Mouse (Mus musculus): ENCODE measurements around the gene Arhgap22.

The Arhgap22 gene

DNA sequence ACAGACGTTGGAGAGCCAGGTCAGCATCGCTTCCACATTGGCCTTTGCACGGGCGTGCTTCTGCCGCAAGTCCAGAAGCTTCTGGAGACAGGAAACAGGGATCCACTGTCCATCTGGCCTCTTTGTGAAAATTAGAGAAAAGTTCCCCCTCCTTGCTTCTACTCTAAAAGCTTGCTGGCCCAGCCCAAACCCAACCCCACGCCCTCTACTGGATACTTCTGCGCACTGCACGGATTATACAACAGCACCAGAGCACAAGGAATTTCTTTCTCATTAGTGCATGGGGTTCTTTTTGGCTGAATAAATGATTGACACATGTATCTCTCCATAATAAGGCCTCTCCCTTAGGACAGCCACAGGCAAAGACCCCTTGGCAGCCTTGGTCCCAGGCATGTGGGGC is 32.6 kb downstream of the Arhgap22 start:
- ChIA-PET CTCF (interaction anchor here (0.6 to 2.3 kb wide), 18 partner anchors 8 to 715 kb away, joined by 3 to 13 read pairs (median 3); partner anchors contain the start of gene Arhgap22 (in 3 of the 4)), POLR2A (interaction anchor here in 2 of 4 experiments (1.3 to 1.7 kb wide), 2 partner anchors 32 to 33 kb away, joined by 3 to 4 read pairs; partner anchors contain the start of gene Arhgap22 (in 2 of the 2))

DNA sequence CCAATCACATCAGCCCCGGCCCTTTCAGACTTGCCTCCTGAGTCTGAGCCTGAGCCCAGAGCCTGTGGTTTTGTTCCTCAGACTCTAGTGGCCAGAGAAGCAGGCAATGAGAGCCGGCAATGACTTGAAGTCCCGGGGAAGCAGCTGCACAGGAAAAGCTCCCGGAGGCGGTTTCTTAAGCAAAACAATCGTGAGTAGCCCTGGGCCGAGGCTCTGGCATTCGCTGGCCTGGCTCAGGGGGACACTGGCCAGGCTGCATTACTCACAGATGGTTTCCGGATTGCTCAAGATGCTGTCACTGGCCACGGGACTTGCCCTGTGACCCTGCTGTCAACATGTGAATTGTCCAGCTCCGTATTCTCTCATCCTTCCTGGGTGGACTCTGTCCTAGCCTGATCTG is 33.8 kb downstream of the Arhgap22 start:
- POLR2A ChIA-PET: interaction anchor here (0.6 to 1.7 kb wide), 6 partner anchors 10 to 1041 kb away, joined by 3 to 4 read pairs (median 3); partner anchors contain the start of gene Arhgap22 (in 2 of the 4)
- CTCF ChIA-PET: interaction anchor here (0.6 to 2.3 kb wide), 10 partner anchors 18 to 716 kb away, joined by 3 to 13 read pairs (median 3); partner anchors contain the start of gene Arhgap22 (in 3 of the 4)

GRCm38 (mm10) chr14:33248741-33249140 is 34.9 kb downstream of the Arhgap22 start:
- POLR2A ChIA-PET: no interaction called here
- CTCF ChIA-PET: no interaction called here

DNA sequence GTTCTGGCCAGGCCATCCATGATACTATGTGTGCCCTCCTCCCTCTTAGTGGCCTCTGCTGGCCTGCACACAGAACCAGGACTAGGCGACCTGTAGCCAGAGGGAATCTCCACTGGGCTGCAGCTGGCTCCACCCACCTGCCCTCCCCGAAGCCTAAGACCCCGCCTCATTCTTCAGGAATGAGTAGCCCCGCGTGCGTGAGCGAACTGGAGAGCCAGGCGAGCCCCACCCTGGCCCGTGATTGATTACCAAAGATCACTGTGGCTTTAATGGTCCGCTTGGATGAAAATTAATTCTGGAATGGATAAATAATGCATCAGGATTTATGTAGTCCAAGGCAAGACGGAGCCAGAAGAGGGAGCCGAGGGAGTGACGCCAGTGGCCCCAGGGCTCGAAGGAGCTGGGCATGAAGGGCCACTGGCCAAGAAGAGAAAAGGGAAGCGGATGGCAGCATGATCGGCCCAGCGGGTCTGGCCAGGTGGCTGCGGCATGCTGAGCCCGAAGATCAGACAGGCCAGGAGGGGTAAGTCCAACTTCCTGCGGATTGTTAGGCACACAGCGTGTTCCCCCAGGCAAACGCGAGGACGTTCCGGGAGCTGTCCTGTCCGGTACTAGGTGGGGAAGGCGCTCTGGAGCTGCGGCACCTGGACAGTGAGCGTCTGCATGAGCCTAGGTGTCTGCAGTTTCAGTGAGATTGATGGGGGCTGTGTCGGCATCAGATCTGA is 36.6 kb downstream of the Arhgap22 start:
- ChIA-PET POLR2A (interaction anchor here in 1 of 4 experiments (0.8 to 1.3 kb wide), 2 partner anchors 15 to 35 kb away, joined by 3 read pairs; no protein-coding TSS in a partner anchor), CTCF (interaction anchor here (0.7 to 1.7 kb wide), 7 partner anchors 16 to 53 kb away, joined by 3 to 6 read pairs (median 3); partner anchors contain the start of gene Arhgap22 (in 1 of the 4))

GRCm38 (mm10) chr14:33250956-33251745 is 37.3 kb downstream of the Arhgap22 start:
- ChIA-PET POLR2A (interaction anchor here in 1 of 4 experiments (0.8 to 1.3 kb wide), 2 partner anchors 14 to 36 kb away, joined by 3 read pairs; no protein-coding TSS in a partner anchor), CTCF (interaction anchor here (0.9 to 1.7 kb wide), 6 partner anchors 15 to 53 kb away, joined by 3 to 6 read pairs (median 3); partner anchors contain the start of gene Arhgap22 (in 1 of the 4))

DNA sequence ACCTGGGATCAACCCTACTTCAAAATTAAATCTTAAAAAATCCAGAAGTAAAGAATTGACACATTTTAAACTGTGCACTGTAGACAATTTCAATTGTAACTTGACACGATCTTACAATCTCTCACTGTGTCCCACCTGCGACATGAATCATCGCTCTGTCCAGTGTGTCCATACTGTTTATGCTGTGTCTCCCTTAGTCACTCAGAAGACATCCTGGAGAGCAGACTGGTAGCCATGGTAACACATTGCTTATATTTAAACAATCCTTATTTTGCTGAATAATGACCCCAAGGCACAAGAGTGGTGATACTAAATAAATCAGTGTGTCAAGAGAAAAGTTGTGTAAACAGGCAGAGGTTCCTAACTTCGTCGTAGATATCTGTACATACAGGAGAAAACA is 44.4 kb downstream of the Arhgap22 start:
- ChIA-PET CTCF (interaction anchor here in 2 of 4 experiments (0.6 to 1.1 kb wide), 2 partner anchors 12 to 251 kb away, joined by 3 to 12 read pairs; no protein-coding TSS in a partner anchor), POLR2A (no interaction called here)

- ChIA-PET CTCF (interaction anchor here in 1 of 4 experiments (0.6 kb wide), 1 partner anchor 53 kb away, joined by 5 read pairs; no protein-coding TSS in a partner anchor), POLR2A (interaction anchor here in 1 of 4 experiments (0.6 kb wide), 1 partner anchor 18 kb away, joined by 5 read pairs; no protein-coding TSS in a partner anchor)
Observed at GRCm38 (mm10) chr14:33260131-33260530, 46.3 kb downstream of the Arhgap22 start.

- POLR2A ChIA-PET: interaction anchor here in 1 of 4 experiments (0.8 kb wide), 1 partner anchor 14 kb away, joined by 3 read pairs; no protein-coding TSS in a partner anchor
Observed at GRCm38 (mm10) chr14:33264795-33265194, 51.0 kb downstream of the Arhgap22 start.

GRCm38 (mm10) chr14:33276240-33276639 is 62.4 kb downstream of the Arhgap22 start:
- ChIA-PET POLR2A (no interaction called here), CTCF (interaction anchor here in 1 of 4 experiments (1.0 to 1.2 kb wide), 2 partner anchors 12 to 61 kb away, joined by 3 read pairs; no protein-coding TSS in a partner anchor)

More at GRCm38 (mm10) chr14:33264795-33265194, 51.0 kb downstream of the Arhgap22 start:
- CTCF ChIA-PET: no interaction called here

GRCm38 (mm10) chr14:33278374-33278773 is 64.5 kb downstream of the Arhgap22 start:
- CTCF ChIA-PET: no interaction called here
- POLR2A ChIA-PET: interaction anchor here in 1 of 4 experiments (0.6 kb wide), 1 partner anchor 18 kb away, joined by 5 read pairs; no protein-coding TSS in a partner anchor

DNA sequence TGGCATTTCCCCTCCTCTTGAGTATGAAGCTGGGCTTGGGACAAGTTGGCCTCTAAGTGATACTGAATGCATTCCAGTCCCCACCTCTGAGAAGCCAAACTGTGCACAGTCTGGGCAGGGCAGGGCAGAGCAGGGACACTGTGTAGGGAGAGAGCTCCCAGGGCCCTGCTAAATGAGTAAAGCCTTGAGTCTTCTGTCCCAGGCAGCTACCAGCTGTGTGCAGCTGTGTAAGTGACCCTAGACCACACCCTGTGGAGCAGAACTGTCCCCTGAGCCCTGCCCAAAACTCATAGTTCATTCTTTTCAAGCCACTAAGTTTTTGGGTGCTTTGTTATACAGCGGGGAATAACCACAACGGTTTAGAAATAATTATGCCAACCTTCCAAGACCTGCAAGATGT is 67.1 kb downstream of the Arhgap22 start:
- POLR2A ChIA-PET: no interaction called here
- CTCF ChIA-PET: interaction anchor here in 2 of 4 experiments (0.6 to 1.4 kb wide), 2 partner anchors 23 to 146 kb away, joined by 3 to 4 read pairs; no protein-coding TSS in a partner anchor

GRCm38 (mm10) chr14:33282447-33282846 is 68.6 kb downstream of the Arhgap22 start:
- ChIA-PET CTCF (interaction anchor here in 3 of 4 experiments (1.2 to 2.5 kb wide), 5 partner anchors 21 to 136 kb away, joined by 3 to 9 read pairs (median 3); partner anchors contain the start of gene Arhgap22 (in 1 of the 3)), POLR2A (no interaction called here)

DNA sequence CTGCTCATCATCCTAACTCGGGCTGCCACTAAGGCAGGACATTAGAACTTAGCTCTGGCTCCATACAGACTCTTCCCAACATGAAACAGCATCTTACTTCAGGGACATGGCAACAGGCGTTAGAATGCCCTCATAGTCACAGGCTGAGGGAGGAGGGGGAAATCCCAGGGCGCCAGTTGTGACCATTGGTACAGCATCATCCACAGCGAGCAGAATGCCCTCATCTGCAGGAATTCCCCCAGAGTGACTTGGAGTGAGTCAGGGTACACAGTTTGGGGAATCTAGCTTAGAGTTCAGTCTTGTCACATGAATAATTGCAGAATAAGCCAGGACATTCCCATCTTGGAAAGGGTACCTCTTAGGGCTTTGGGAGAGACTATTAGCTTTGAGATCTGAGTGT is 74.1 kb downstream of the Arhgap22 start:
- POLR2A ChIA-PET: interaction anchor here in 1 of 4 experiments (0.8 kb wide), 1 partner anchor 40 kb away, joined by 3 read pairs; no protein-coding TSS in a partner anchor
- CTCF ChIA-PET: interaction anchor here in 1 of 4 experiments (0.9 kb wide), 1 partner anchor 11 kb away, joined by 3 read pairs; no protein-coding TSS in a partner anchor

DNA sequence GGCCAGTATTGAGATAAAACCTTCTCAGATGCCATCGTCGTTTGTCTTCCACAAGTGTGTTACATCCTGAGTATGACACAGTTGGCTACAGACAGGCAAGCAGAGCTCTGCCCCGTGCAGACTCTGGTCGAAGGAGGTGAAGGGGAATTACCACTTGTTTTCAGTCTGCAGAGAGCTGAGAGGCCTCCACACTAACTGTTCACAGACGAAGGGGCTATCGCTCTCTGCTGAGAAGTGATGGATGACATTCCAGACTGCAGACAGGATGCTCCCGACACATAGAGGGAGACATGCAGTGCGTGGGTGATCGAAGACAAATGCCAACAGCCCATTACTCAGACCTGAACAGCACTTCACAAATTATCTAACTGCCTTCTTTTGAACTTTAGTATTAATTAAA is 76.2 kb downstream of the Arhgap22 start:
- POLR2A ChIA-PET: no interaction called here
- CTCF ChIA-PET: interaction anchor here in 1 of 4 experiments (2.2 kb wide), 1 partner anchor 13 kb away, joined by 8 read pairs; no protein-coding TSS in a partner anchor

DNA sequence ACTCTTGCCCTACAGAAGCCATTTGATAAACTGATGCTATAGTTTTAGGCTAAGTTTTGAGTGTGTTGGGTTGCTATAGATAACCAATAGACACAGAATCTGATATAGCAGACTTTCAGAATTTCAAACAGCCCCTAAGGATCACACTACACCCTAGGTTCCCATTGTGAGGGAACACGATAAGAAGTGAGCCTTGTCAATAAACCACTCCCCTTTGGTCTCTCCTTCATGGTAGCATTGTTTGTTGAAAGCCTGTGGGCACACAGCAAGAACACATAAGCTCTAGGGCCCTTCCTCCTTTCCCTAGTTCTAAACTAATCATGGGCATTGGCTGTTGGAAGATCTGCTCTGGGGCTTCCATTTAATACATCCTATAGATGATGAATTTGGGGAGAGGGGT is 80.7 kb downstream of the Arhgap22 start:
- CTCF ChIA-PET: interaction anchor here in 2 of 4 experiments (0.9 to 1.1 kb wide), 2 partner anchors 9 to 81 kb away, joined by 3 read pairs; no protein-coding TSS in a partner anchor
- POLR2A ChIA-PET: interaction anchor here in 1 of 4 experiments (1.1 to 1.9 kb wide), 2 partner anchors 11 to 18 kb away, joined by 3 to 6 read pairs; no protein-coding TSS in a partner anchor

DNA sequence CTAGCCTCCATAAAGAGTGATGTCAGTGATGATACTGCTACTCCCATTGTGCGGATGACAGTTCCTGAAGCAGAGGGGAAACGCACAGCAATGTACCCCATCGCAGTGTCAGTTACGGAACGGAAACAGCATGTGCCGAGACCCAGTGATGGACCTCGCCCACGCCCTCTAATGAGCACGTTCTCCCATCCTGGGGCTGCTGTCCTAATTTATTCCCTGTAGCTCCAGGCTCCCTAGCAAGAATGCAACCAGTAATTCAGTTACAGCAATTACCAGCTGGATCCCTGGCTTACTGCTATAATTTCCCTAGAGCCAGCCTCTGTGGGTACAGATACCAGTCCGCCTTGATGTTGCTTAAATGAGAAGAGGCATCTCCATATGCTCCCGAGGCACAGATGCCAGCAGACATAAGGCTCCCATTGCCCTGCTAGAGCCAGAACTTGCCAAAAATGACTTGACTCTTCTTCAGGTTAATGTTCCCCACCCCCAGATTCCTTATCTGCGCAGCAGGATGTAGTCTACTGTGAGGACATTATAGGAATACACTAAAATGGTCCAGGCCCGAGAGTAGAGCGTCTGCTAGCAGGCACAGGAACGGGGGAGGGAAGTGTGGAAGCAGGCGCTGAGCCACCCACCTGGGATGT is 83.0 kb downstream of the Arhgap22 start:
- ChIA-PET CTCF (interaction anchor here in 1 of 4 experiments (2.1 kb wide), 1 partner anchor 90 kb away, joined by 6 read pairs; no protein-coding TSS in a partner anchor), POLR2A (no interaction called here)

DNA sequence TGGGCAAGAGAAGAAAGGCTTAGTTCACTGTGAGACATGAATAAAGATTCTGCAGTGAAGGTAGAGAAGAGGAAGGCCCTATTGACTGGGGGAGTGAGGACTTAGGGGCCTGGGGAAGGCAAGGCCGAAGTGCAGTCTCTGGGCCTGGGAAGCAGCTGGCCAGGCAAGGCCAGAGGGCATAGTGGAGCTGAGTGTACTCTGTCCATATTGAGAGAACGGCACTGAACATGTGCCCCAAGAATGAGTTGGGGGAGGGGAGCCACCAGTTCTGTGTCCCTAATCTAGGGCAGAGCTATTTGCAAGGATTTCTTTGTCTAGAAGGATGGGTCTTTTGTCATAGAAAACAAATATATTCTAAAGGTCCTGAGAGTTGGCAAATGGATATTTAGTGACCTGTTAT is 86.8 kb downstream of the Arhgap22 start:
- ChIA-PET POLR2A (interaction anchor here in 1 of 4 experiments (0.6 kb wide), 1 partner anchor 1249 kb away, joined by 3 read pairs; no protein-coding TSS in a partner anchor), CTCF (interaction anchor here in 1 of 4 experiments (6.0 kb wide), 1 partner anchor 87 kb away, joined by 68 read pairs; the partner anchor contains the start of gene Arhgap22)
